Mouse (Mus musculus): ENCODE measurements around the gene Gm7544. TPM values are rescaled to one million over a fixed set of nuclear protein-coding genes. Genes with fewer than 3 reads are reported as not detected.

Gm7544 gene
- not detected in 2 replicates for polyA plus RNA-seq (2015; fragmentation: Nextera tagmentation; extraction: Ambion mirVana)

DNA sequence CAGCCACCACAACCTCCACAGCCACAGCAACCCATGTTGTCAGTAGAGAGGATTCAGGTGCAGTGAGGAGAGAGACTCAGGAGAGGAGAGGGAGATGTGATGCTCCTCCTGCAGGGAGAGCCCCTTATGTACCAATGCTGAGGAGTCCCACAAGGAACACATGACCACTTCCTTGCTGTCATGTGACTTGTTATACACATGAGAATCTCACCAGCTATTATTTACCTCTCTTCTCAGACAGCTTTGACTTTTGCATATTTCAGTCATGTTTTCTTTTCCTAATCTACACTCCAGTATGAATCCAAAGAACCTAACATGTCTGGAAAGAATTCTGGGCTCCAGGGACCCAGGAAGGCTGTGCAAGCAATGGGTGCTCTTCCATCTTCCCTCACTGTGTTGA lies at the start of gene Gm7544:
Gm7544 (minus strand) TSS at position 101 of the 400 bp plus-strand sequence.

DNA sequence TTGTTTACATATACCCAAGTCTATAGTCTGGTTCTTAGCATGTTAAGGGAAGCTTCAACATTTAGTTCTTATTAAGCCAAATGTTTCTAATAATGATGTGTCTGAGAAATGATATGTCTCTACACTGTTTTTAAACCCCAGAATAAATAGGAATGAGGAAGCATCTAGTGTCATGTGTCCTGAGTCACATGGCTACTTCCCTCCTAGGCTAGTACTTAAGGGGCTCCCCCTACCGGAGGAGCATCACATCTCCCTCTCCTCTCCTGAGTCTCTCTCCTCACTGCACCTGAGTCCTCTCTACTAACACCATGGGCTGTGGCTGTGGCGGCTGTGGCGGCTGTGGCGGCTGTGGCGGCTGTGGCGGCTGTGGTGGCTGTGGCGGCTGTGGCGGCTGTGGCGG lies 44.5 kb upstream of the Gm7544 start, which contains the start of gene Gm47959:
Gm47959 (plus strand) TSS at position 243 of the 400 bp plus-strand sequence.

GRCm38 (mm10) chr1:82959870-82960385 lies 4.1 kb upstream of the Gm7544 start, which contains the start of gene Gm47955:
TSS of gene Gm47955 (plus strand) at chr1:82960286.

DNA sequence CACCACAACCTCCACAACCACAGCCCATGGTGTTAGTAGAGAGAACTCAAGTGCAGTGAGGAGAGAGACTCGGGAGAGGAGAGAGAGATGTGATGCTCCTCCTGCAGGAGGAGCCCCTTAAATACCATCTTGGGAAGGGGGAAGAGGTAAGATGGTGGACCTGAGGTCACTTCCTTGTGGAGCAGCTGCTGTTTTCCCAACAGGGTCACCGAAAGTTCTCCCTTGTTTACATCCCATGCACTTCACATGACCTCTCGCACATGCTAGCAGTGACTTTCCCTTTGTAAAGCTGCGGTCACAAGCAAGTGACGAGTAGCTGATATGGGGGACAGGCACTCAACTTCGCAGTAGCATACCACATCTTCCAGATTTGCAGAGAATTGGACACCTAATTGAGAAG lies 12.5 kb downstream of the Gm7544 start, which contains the start of gene A030003K21Rik:
A030003K21Rik (minus strand) TSS at position 94 of the 400 bp plus-strand sequence.

GRCm38 (mm10) chr1:82931326-82931725 lies 24.5 kb downstream of the Gm7544 start, which contains the start of gene Gm6217:
TSS of gene Gm6217 (minus strand) at chr1:82931399.

GRCm38 (mm10) chr1:82924650-82925049 lies 31.2 kb downstream of the Gm7544 start, which contains the start of gene A030014E15Rik:
TSS of gene A030014E15Rik (plus strand) at chr1:82924917.

DNA sequence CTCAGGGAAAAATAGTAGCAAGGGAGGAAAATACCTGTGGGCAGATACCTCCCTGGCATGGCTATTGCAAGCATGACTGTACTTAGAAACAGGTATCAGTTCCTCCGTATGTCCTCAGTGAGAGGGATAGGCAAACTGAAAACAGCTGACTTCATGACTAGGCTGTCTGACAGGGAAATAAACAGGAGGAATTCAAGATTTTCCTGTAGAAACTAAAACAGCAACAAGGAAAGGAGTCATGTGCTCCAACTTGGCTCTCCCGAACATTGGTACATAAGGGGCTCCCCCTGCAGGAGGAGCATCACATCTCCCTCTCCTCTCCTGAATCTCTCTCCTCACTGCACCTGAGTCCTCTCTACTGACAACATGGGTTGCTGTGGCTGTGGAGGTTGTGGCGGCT lies 42.8 kb downstream of the Gm7544 start, which contains the start of gene A030005L19Rik:
A030005L19Rik (plus strand) TSS at position 301 of the 400 bp plus-strand sequence.

Other genes starting within 250 kb of the Gm7544 start
- 182 and 194 TPM in 2 replicates for gene Mff, start 231.1 kb downstream of the Gm7544 start, polyA plus RNA-seq (2015; fragmentation: Nextera tagmentation; extraction: Ambion mirVana)
- 0.22 TPM in 1 of 2 replicates, not detected in the other for gene Tm4sf20, start 187.6 kb downstream of the Gm7544 start, polyA plus RNA-seq (2015; fragmentation: Nextera tagmentation; extraction: Ambion mirVana)
- not detected in 2 replicates for gene Gm47791, start 184.8 kb downstream of the Gm7544 start, polyA plus RNA-seq (2015; fragmentation: Nextera tagmentation; extraction: Ambion mirVana)
- gene Agfg1, start 116.5 kb downstream of the Gm7544 start, polyA plus RNA-seq (2015; fragmentation: Nextera tagmentation; extraction: Ambion mirVana), result 22.7 and 31.2 TPM in 2 replicates
- gene A030005L19Rik, start 42.7 kb downstream of the Gm7544 start, polyA plus RNA-seq (2015; fragmentation: Nextera tagmentation; extraction: Ambion mirVana), result not detected in 2 replicates
- gene A030014E15Rik, start 31.1 kb downstream of the Gm7544 start, polyA plus RNA-seq (2015; fragmentation: Nextera tagmentation; extraction: Ambion mirVana), result not detected in 2 replicates
- not detected in 2 replicates for gene Gm6217, start 24.6 kb downstream of the Gm7544 start, polyA plus RNA-seq (2015; fragmentation: Nextera tagmentation; extraction: Ambion mirVana)
- gene A030003K21Rik, start 12.6 kb downstream of the Gm7544 start, polyA plus RNA-seq (2015; fragmentation: Nextera tagmentation; extraction: Ambion mirVana), result not detected in 2 replicates
- gene Gm47955, start 4.3 kb upstream of the Gm7544 start, polyA plus RNA-seq (2015; fragmentation: Nextera tagmentation; extraction: Ambion mirVana), result not detected in 2 replicates
- gene Gm47959, start 44.5 kb upstream of the Gm7544 start, polyA plus RNA-seq (2015; fragmentation: Nextera tagmentation; extraction: Ambion mirVana), result not detected in 2 replicates
- 0.61 and 0.86 TPM in 2 replicates for gene Slc19a3, start 82.4 kb upstream of the Gm7544 start, polyA plus RNA-seq (2015; fragmentation: Nextera tagmentation; extraction: Ambion mirVana)
- not detected in 2 replicates for gene Krtap28-10, start 86.5 kb upstream of the Gm7544 start, polyA plus RNA-seq (2015; fragmentation: Nextera tagmentation; extraction: Ambion mirVana)
- gene Gm47969, start 88.9 kb upstream of the Gm7544 start, polyA plus RNA-seq (2015; fragmentation: Nextera tagmentation; extraction: Ambion mirVana), result not detected in 2 replicates
- gene A030005K14Rik, start 103.4 kb upstream of the Gm7544 start, polyA plus RNA-seq (2015; fragmentation: Nextera tagmentation; extraction: Ambion mirVana), result not detected in 2 replicates
- not detected in 2 replicates for gene Krtap28-13, start 104.9 kb upstream of the Gm7544 start, polyA plus RNA-seq (2015; fragmentation: Nextera tagmentation; extraction: Ambion mirVana)
- not detected in 2 replicates for gene Ccl20, start 160.8 kb upstream of the Gm7544 start, polyA plus RNA-seq (2015; fragmentation: Nextera tagmentation; extraction: Ambion mirVana)
- 0.17 TPM in 1 of 2 replicates, not detected in the other for gene Daw1, start 203.7 kb upstream of the Gm7544 start, polyA plus RNA-seq (2015; fragmentation: Nextera tagmentation; extraction: Ambion mirVana)